Comparison of ENCODE assay signal across 8 mouse cellular contexts in the genomic region with DNA sequence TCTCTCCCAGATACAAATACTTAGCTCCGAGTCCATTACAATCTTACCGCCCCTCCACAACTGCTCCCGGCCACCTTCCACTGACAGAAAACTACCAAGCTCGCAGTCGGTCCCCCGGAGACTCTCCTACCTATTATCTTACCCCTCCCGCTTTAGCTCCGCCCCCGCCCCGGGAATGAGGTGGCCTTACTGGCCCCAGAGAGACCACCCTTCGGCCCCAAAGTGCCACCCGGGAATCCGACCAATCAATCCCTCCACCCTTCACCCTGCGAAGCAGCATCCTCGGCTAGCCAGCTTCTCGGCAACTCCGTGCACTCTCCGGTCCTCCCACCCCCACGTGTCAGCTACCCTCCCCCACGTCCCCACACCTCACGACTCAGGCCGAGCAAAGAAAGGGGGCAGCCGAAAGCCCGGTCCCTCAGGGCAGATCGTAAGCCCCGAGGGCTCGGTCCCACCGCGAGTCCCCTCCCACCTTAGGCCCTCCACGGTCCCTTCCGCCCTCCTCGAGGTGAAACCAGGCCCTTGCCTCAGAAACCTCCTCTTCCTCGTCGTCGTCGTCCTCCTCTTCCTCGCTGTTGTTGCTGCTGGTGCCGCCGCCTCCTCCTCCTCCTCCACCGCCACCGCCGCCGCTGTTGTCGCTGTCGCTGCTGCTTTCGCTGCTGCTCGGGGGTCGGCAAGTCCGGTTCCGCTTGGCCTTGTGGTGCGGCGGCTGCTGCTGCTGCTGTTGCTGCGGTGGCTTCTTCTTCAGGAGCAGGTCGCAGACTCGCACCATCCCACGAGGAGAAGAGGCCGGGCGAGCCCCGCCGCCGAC. TPM values are rescaled to one million over a fixed set of nuclear protein-coding genes. Genes with fewer than 3 reads are reported as not detected.
DNase-seq lines count a peak whose midpoint lies in the region; ATAC-seq and TF ChIP-seq lines count a peak whose summit lies in the region.

No protein-coding gene starts in this region.

- peak overlapping the region; percentile 87 for H3K4me3 ChIP-seq in forebrain, embryonic 15.5 days
- peak overlapping the region; percentile 91 for H3K4me3 ChIP-seq in lung, embryonic 16.5 days (ENCODE audit: low read length)
- peak overlapping the region; percentile 99 for H3K4me3 ChIP-seq in olfactory bulb, adult 2 months (ENCODE audit: insufficient read depth, low read depth, low read length)

- under 1% methylated on average over 51 of the region's 61 CpGs for WGBS in forebrain, embryonic 15.5 days
- WGBS in lung, embryonic 16.5 days: 0% methylated on average over 49 of the region's 61 CpGs
- under 1% methylated on average over 54 of the region's 61 CpGs for WGBS in olfactory bulb, adult 2 months

- no peaks in the 10 kb centered on the region for H3K27me3 ChIP-seq in forebrain, embryonic 15.5 days
- no peaks in the 10 kb centered on the region for H3K27me3 ChIP-seq in lung, embryonic 16.5 days (ENCODE audit: control insufficient read depth, insufficient read depth, low read depth, low read length)

- peak overlapping the region; percentile 66 for H3K4me2 ChIP-seq in forebrain, embryonic 15.5 days (replicated peaks)
- peak overlapping the region; percentile 72 for H3K4me2 ChIP-seq in lung, embryonic 16.5 days (ENCODE audit: low read depth, low read length)

- H3K27ac ChIP-seq in forebrain, embryonic 15.5 days (replicated peaks): peak overlapping the region; percentile 100
- H3K27ac ChIP-seq in lung, embryonic 16.5 days (ENCODE audit: low read length): peak overlapping the region; percentile 100
- peak overlapping the region; percentile 80 for H3K27ac ChIP-seq in olfactory bulb, adult 2 months (ENCODE audit: insufficient read depth, low read depth, low read length)

- no peaks in the 10 kb centered on the region for H3K36me3 ChIP-seq in forebrain, embryonic 15.5 days
- H3K36me3 ChIP-seq in lung, embryonic 16.5 days (ENCODE audit: control insufficient read depth, insufficient read depth, low read length): no peaks in the 10 kb centered on the region; the same call in 1 of the 2 replicates

- no peak for TF ChIP-seq CTCF in olfactory bulb, adult 2 months (IDR thresholded peaks at IDR 0.05; ENCODE audit: insufficient read depth, low read depth, low read length)

- peak; percentile 39 for ATAC-seq in forebrain, embryonic 15.5 days (replicated peaks)
- ATAC-seq in lung, embryonic 16.5 days (ENCODE audit: low read depth): peak; percentile 34

- H3K4me1 ChIP-seq in forebrain, embryonic 15.5 days: peaks cover 36% of the 10 kb centered on the region
- peaks cover 16% of the 10 kb centered on the region for H3K4me1 ChIP-seq in lung, embryonic 16.5 days (replicated peaks; ENCODE audit: control insufficient read depth, insufficient read depth, low read length)
- H3K4me1 ChIP-seq in olfactory bulb, adult 2 months (ENCODE audit: control insufficient read depth, insufficient read depth, low read length): no peaks in the 10 kb centered on the region

- H3K9ac ChIP-seq in forebrain, embryonic 15.5 days (replicated peaks): peak overlapping the region; percentile 99
- H3K9ac ChIP-seq in lung, embryonic 16.5 days (ENCODE audit: low read length): peak overlapping the region; percentile 99

- no peak for TF ChIP-seq POLR2A in olfactory bulb, adult 2 months (IDR thresholded peaks at IDR 0.05; ENCODE audit: insufficient read depth, low read depth, low read length)

- no peaks in the 10 kb centered on the region for H3K9me3 ChIP-seq in forebrain, embryonic 15.5 days
- H3K9me3 ChIP-seq in lung, embryonic 16.5 days (ENCODE audit: control insufficient read depth, low read length): no peaks in the 10 kb centered on the region

- DNase-seq in MEL-GATA-1-ER (ENCODE audit: extremely low read depth, low read depth): peak; percentile 29
- DNase-seq in cerebellum, adult 11-12 months: peak; percentile 75
- DNase-seq in heart, postnatal 4 days: peak; percentile 57
- peak; percentile 43 for DNase-seq in layer of hippocampus, adult 9-11 months
- DNase-seq in thymus, postnatal 10 days (ENCODE audit: low spot score in 2 of 2): peak; percentile 55 to 64

RNA-seq across cellular contexts. Expression of gene Ankrd17, which starts 1.0 kb away (rescaled TPM):
- polyA plus RNA-seq in forebrain, embryonic 15.5 days (2015; fragmentation: Nextera tagmentation; extraction: Ambion mirVana): 29.7 and 30.2 TPM in 2 replicates
- total RNA-seq in heart, postnatal 4 days (2021): 10 to 100 TPM; 85.7 to 88.5 TPM
- 18.7 and 19.8 TPM in 2 replicates for polyA plus RNA-seq in lung, embryonic 16.5 days (2015; fragmentation: Nextera tagmentation; extraction: Ambion mirVana)
- 221 TPM in 1 of 2 replicates, not detected in the other for polyA plus RNA-seq in olfactory bulb, adult 2 months (2012; ENCODE audit: insufficient read depth, insufficient read length, low replicate concordance, missing spikeins)

RNA-seq across cellular contexts. Expression of gene Gm9958, which starts 1.7 kb away (rescaled TPM):
- 5.7 and 6.1 TPM in 2 replicates for polyA plus RNA-seq in forebrain, embryonic 15.5 days (2015; fragmentation: Nextera tagmentation; extraction: Ambion mirVana)
- 1 to 10 TPM in 1 of 2 experiments, under 1 TPM in 1; 0.81 to 1.8 TPM for total RNA-seq in heart, postnatal 4 days (2021)
- polyA plus RNA-seq in lung, embryonic 16.5 days (2015; fragmentation: Nextera tagmentation; extraction: Ambion mirVana): 6.7 and 7.5 TPM in 2 replicates
- not detected in 2 replicates for polyA plus RNA-seq in olfactory bulb, adult 2 months (2012; ENCODE audit: insufficient read depth, insufficient read length, low replicate concordance, missing spikeins)

Comparison
In these comparisons a context has a peak if more than half of its experiments do, and no peak if none do; other contexts are left out.
1. Peak in every context shown above with its lines: DNase-seq, ATAC-seq, H3K4me3 ChIP-seq and H3K27ac ChIP-seq.